Comparison of ENCODE assay signal across 8 mouse cellular contexts in genomic region chr9:36796781-36797555, GRCm38 (mm10). TPM values are rescaled to one million over a fixed set of nuclear protein-coding genes. Genes with fewer than 3 reads are reported as not detected.
DNase-seq lines count a peak whose midpoint lies in the region; ATAC-seq and TF ChIP-seq lines count a peak whose summit lies in the region.

TSS of gene Ei24 (minus strand) at chr9:36797393.

- intact Hi-C loops in heart, postnatal 25 days (cut with DNase I) = loop anchor here (1.0 to 10.0 kb wide), 2 partner anchors 34 to 88 kb away; no protein-coding TSS in a partner anchor

- no peak for TF ChIP-seq CTCF in testis, adult 2 months (IDR thresholded peaks at IDR 0.05; ENCODE audit: control insufficient read depth, insufficient read depth, insufficient replicate concordance, low read depth, low read length)

- peaks cover 7% of the 10 kb centered on the region for H3K36me3 ChIP-seq in ES-E14 (ENCODE audit: control insufficient read depth, insufficient read depth, low read length, poor library complexity, severe bottlenecking)
- peaks cover 3% of the 10 kb centered on the region; the same call in 1 of the 2 replicates for H3K36me3 ChIP-seq in forebrain, embryonic 16.5 days (ENCODE audit: control insufficient read depth, insufficient read depth)
- peaks cover 5% of the 10 kb centered on the region; the same call in 1 of the 2 replicates for H3K36me3 ChIP-seq in neural tube, embryonic 14.5 days (ENCODE audit: control insufficient read depth, insufficient read depth, low read length)
- no peaks in the 10 kb centered on the region for H3K36me3 ChIP-seq in testis, adult 2 months (ENCODE audit: control insufficient read depth, insufficient read depth, low read length)

- H3K27ac ChIP-seq in ES-E14 (ENCODE audit: insufficient read depth, low read depth, low read length, poor library complexity, severe bottlenecking) = peak within 1 kb of the TSS; percentile 80
- H3K27ac ChIP-seq in forebrain, embryonic 16.5 days (ENCODE audit: low read length) = peak within 1 kb of the TSS; percentile 13
- peak within 1 kb of the TSS; percentile 69 for H3K27ac ChIP-seq in neural tube, embryonic 14.5 days (ENCODE audit: low read depth, low read length)
- H3K27ac ChIP-seq in testis, adult 2 months (ENCODE audit: control insufficient read depth, insufficient read depth, low read depth, low read length) = peak within 1 kb of the TSS; percentile 65

- peak within 1 kb of the TSS; percentile 97 for H3K9ac ChIP-seq in ES-E14 (ENCODE audit: insufficient read depth, low read depth, low read length, poor library complexity, severe bottlenecking)
- H3K9ac ChIP-seq in forebrain, embryonic 16.5 days (replicated peaks; ENCODE audit: low read depth, low read length) = peak within 1 kb of the TSS; percentile 83
- peak within 1 kb of the TSS; percentile 98 for H3K9ac ChIP-seq in neural tube, embryonic 14.5 days (replicated peaks; ENCODE audit: low read depth, low read length)

- peak; percentile 46 for DNase-seq in ES-E14 (ENCODE audit: low read depth, low spot score)
- DNase-seq in cerebellum, adult 18-20 months = peak; percentile 95 to 98
- peak; percentile 84 for DNase-seq in heart, postnatal 25 days (ENCODE audit: low spot score)
- DNase-seq in layer of hippocampus, adult 18-20 months (ENCODE audit: low spot score in 2 of 2) = peak; percentile 86 to 92
- DNase-seq in lung, adult 18-20 months = peak; percentile 92 to 95

- H3K27me3 ChIP-seq in forebrain, embryonic 16.5 days (replicated peaks; ENCODE audit: control insufficient read depth, insufficient read depth, low read length) = no peaks in the 10 kb centered on the region
- H3K27me3 ChIP-seq in neural tube, embryonic 14.5 days (ENCODE audit: control insufficient read depth, insufficient read depth, low read length) = peaks cover 3% of the 10 kb centered on the region; the same call in 1 of the 2 replicates
- H3K27me3 ChIP-seq in testis, adult 2 months (ENCODE audit: control insufficient read depth, insufficient read depth, low read length) = no peaks in the 10 kb centered on the region

- H3K4me2 ChIP-seq in forebrain, embryonic 16.5 days (ENCODE audit: low read length) = peak within 1 kb of the TSS; percentile 82
- peak within 1 kb of the TSS; percentile 84 for H3K4me2 ChIP-seq in neural tube, embryonic 14.5 days (ENCODE audit: low read depth, low read length)

- under 1% methylated on average over 56 of the region's 66 CpGs for WGBS in forebrain, embryonic 16.5 days
- 0% methylated on average over 56 of the region's 66 CpGs for WGBS in neural tube, embryonic 14.5 days

- ATAC-seq in forebrain, embryonic 16.5 days = peak; percentile 98
- peak; percentile 99 for ATAC-seq in neural tube, embryonic 14.5 days (ENCODE audit: low read depth)

- H3K4me3 ChIP-seq in ES-E14 (ENCODE audit: insufficient read depth in 1 of 2, low read depth in 1 of 2, low read length in 2 of 2, poor library complexity in 1 of 2, severe bottlenecking in 1 of 2) = peak within 1 kb of the TSS; percentile 98
- H3K4me3 ChIP-seq in forebrain, embryonic 16.5 days (replicated peaks; ENCODE audit: low read length) = peak within 1 kb of the TSS; percentile 62
- H3K4me3 ChIP-seq in neural tube, embryonic 14.5 days (ENCODE audit: low read depth, low read length) = peak within 1 kb of the TSS; percentile 96
- H3K4me3 ChIP-seq in testis, adult 2 months (ENCODE audit: control insufficient read depth, low read depth, low read length) = peak within 1 kb of the TSS; percentile 84

- peaks cover 16 to 18% of the 10 kb centered on the region in 2 experiments for H3K4me1 ChIP-seq in ES-E14 (ENCODE audit: control insufficient read depth in 2 of 2, insufficient read depth in 2 of 2, low read length in 2 of 2, poor library complexity in 1 of 2)
- peaks cover 17% of the 10 kb centered on the region for H3K4me1 ChIP-seq in forebrain, embryonic 16.5 days (replicated peaks; ENCODE audit: control insufficient read depth, insufficient read depth, low read length)
- peaks cover 8% of the 10 kb centered on the region for H3K4me1 ChIP-seq in neural tube, embryonic 14.5 days (ENCODE audit: control insufficient read depth, insufficient read depth, low read length)
- H3K4me1 ChIP-seq in testis, adult 2 months (ENCODE audit: control insufficient read depth, insufficient read depth, low read length) = peaks cover 4% of the 10 kb centered on the region; the same call in 1 of the 2 replicates

- TF ChIP-seq POLR2A in testis, adult 2 months (IDR thresholded peaks at IDR 0.05; ENCODE audit: control insufficient read depth, low read depth, low read length) = peak; percentile 75

- no peaks in the 10 kb centered on the region for H3K9me3 ChIP-seq in ES-E14 (ENCODE audit: control insufficient read depth, insufficient read depth, low read depth, low read length)
- H3K9me3 ChIP-seq in forebrain, embryonic 16.5 days (ENCODE audit: control insufficient read depth, low read length) = no peaks in the 10 kb centered on the region
- H3K9me3 ChIP-seq in neural tube, embryonic 14.5 days (ENCODE audit: control insufficient read depth, low read length) = no peaks in the 10 kb centered on the region

- in situ Hi-C loops in ES-E14 (cut with MboI; ENCODE audit: low sequenced_read_pairs in 2 of 2, unreplicated experiment in 2 of 2) = no loop called here

TF ChIP-seq in ES-E14, 5 proteins besides CTCF, POLR2A, EP300 and RAD21:
- TF ChIP-seq ZNF384 (IDR thresholded peaks at IDR 0.05; ENCODE audit: low read depth, low read length) (no peak), HCFC1 (IDR thresholded peaks at IDR 0.05; ENCODE audit: borderline replicate concordance, insufficient read depth, low read length) (peak; percentile 69)

RNA-seq across cellular contexts. Expression of gene Ei24, which starts in this region (rescaled TPM):
- 104 and 105 TPM in 2 replicates for total RNA-seq in ES-E14 (2012; rRNA removed)
- 125 TPM in 2 replicates for polyA plus RNA-seq in forebrain, embryonic 16.5 days (2015; fragmentation: Nextera tagmentation; extraction: Ambion mirVana)
- total RNA-seq in heart, postnatal 25 days (2021) = 10 to 100 TPM; 87.8 to 91.9 TPM
- total RNA-seq in layer of hippocampus, adult 18-20 months (2021) = 100 to 1,000 TPM in 1 of 2 experiments, 10 to 100 TPM in 1; 96.1 to 105 TPM
- polyA plus RNA-seq in neural tube, embryonic 14.5 days (2014; fragmentation: Nextera tagmentation; extraction: Ambion mirVana) = 50.2 and 72.6 TPM in 2 replicates
- polyA plus RNA-seq in testis, adult 2 months (2012; rRNA removed) = 13.9 and 19.8 TPM in 2 replicates

Comparison
In these comparisons a context has a peak if more than half of its experiments do, and no peak if none do; other contexts are left out.
1. Peak in every context shown above with its lines: DNase-seq, ATAC-seq, H3K4me3 ChIP-seq and H3K27ac ChIP-seq.
2. DNase-seq: peak in every context shown above with its lines; median percentile 96 in cerebellum, adult 18-20 months; 94 in lung, adult 18-20 months; 89 in layer of hippocampus, adult 18-20 months; 84 in heart, postnatal 25 days; 46 in ES-E14.
3. H3K27ac ChIP-seq: peak in every context shown above with its lines; median percentile 80 in ES-E14; 69 in neural tube, embryonic 14.5 days; 65 in testis, adult 2 months; 13 in forebrain, embryonic 16.5 days.